Mouse (Mus musculus) lung, postnatal 0 days (tissue): Measurements from ENCODE around the gene Tm7sf3.

Experiments used
- CTCF ChIP-seq: IDR thresholded peaks from 2 replicates; pipeline ENCODE4 v1.5.1; 2016; ENCODE audit warnings: antibody characterized with exemption, mild to moderate bottlenecking
- EP300 ChIP-seq: IDR thresholded peaks from 2 replicates; pipeline ENCODE4 v1.6.1; 2016; ENCODE audit warnings: antibody characterized with exemption, mild to moderate bottlenecking, control low read depth

GRCm38 (mm10) chr6:146661655-146662054 is 19.0 kb upstream of the Tm7sf3 start:
- no peak for TF ChIP-seq CTCF
- TF ChIP-seq EP300: no peak
